In the genomic region with DNA sequence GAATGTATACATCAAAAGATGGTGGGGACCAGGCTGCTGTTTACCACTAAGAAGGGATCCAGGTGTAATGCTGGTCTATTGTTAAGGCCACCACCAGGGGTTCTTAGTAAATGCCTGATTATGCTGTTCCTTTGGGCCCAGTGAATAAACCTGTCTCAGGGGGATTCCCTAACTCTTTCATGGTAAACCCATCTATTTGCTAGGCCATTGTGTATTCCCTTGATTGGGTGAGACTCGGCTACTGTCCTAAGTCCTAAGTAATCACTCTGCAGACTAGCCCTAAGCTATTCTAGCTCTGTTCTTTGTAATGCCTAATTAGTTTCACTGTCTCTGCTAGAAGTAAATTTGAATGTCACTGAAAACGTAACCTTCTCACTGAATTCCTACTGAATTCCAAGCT, we compare ENCODE assay signal across 41 mouse cellular contexts. TPM values are rescaled to one million over a fixed set of nuclear protein-coding genes. Genes with fewer than 3 reads are reported as not detected.
"Had no signal": no experiment of that assay in that cellular context is flagged by ENCODE, and none has a peak within 500 bp of the region (broad histone marks: within the 10 kb centered on the region; RNA-seq: fewer than 3 reads in every experiment).

No protein-coding gene starts in this region.

- H3K36me3 ChIP-seq: heart, embryonic 13.5 days; heart, embryonic 15.5 days; hindbrain, embryonic 10.5 days; hindbrain, embryonic 12.5 days; intestine, embryonic 15.5 days; limb, embryonic 10.5 days; limb, embryonic 12.5 days; liver, embryonic 13.5 days; liver, embryonic 15.5 days had no signal

- H3K9ac ChIP-seq: heart, embryonic 13.5 days; heart, embryonic 15.5 days; hindbrain, embryonic 12.5 days; hindbrain, embryonic 14.5 days; intestine, embryonic 15.5 days; limb, embryonic 12.5 days; liver, embryonic 13.5 days; liver, embryonic 15.5 days had no signal

- H3K27me3 ChIP-seq: heart, embryonic 13.5 days; heart, embryonic 15.5 days; hindbrain, embryonic 12.5 days; intestine, embryonic 15.5 days; limb, embryonic 12.5 days; liver, embryonic 13.5 days; liver, embryonic 15.5 days had no signal

- H3K4me3 ChIP-seq: heart, adult 2 months; heart, embryonic 13.5 days; heart, embryonic 15.5 days; hindbrain, embryonic 10.5 days; hindbrain, embryonic 12.5 days; intestine, embryonic 15.5 days; left cerebral cortex, adult 2 months; limb, embryonic 10.5 days; limb, embryonic 12.5 days; liver, embryonic 13.5 days; liver, embryonic 15.5 days had no signal

- ATAC-seq: hindbrain, embryonic 16.5 days; inflammation-experienced regulatory T-cells, adult 6 months; intestine, embryonic 15.5 days; intestine, postnatal 0 days had no signal

- H3K4me1 ChIP-seq: heart, embryonic 13.5 days; heart, embryonic 15.5 days; hindbrain, embryonic 10.5 days; hindbrain, embryonic 12.5 days; intestine, embryonic 15.5 days; limb, embryonic 10.5 days; limb, embryonic 12.5 days; liver, embryonic 13.5 days; liver, embryonic 15.5 days had no signal

- H3K27ac ChIP-seq: heart, adult 2 months; heart, embryonic 13.5 days; heart, embryonic 15.5 days; hindbrain, embryonic 10.5 days; hindbrain, embryonic 12.5 days; hindbrain, embryonic 14.5 days; intestine, embryonic 15.5 days; kidney, postnatal 0 days; left cerebral cortex, adult 2 months; limb, embryonic 10.5 days; limb, embryonic 12.5 days; liver, embryonic 13.5 days; liver, embryonic 15.5 days had no signal

- H3K4me2 ChIP-seq: heart, embryonic 11.5 days; heart, embryonic 13.5 days; heart, embryonic 15.5 days; hindbrain, embryonic 12.5 days; hindbrain, embryonic 14.5 days; intestine, embryonic 15.5 days; limb, embryonic 12.5 days; liver, embryonic 11.5 days; liver, embryonic 13.5 days; liver, embryonic 15.5 days had no signal

- DNase-seq: gastrocnemius, postnatal 14 days; gastrocnemius, postnatal 36 days; heart, adult 11 months; heart, adult 2 months; heart, postnatal 14 days; heart, postnatal 36 days; kidney, adult 18-20 months; kidney, adult 8-10 months; kidney, postnatal 14 days; kidney, postnatal 36 days; layer of hippocampus, adult 9-11 months; liver; liver, embryonic 13.5 days had no signal

- H3K9me3 ChIP-seq: heart, embryonic 13.5 days; heart, embryonic 15.5 days; hindbrain, embryonic 12.5 days; intestine, embryonic 15.5 days; limb, embryonic 10.5 days; limb, embryonic 12.5 days; liver, embryonic 13.5 days; liver, embryonic 15.5 days had no signal

RNA-seq across cellular contexts. Expression of gene Gm4985, which starts 4.6 kb away (rescaled TPM):
- total RNA-seq: gastrocnemius, adult 18-20 months; gastrocnemius, adult 8-10 months; gastrocnemius, postnatal 14 days; gastrocnemius, postnatal 36 days; heart, adult 2 months; heart, postnatal 14 days; heart, postnatal 36 days; layer of hippocampus, adult 18-20 months; layer of hippocampus, adult 8-10 months; layer of hippocampus, postnatal 14 days; left cerebral cortex, adult 2 months; left cerebral cortex, postnatal 14 days; left cerebral cortex, postnatal 36 days had no signal
- polyA plus RNA-seq: gonadal fat pad, adult 2 months; heart, adult 2 months; heart, embryonic 11.5 days; heart, embryonic 13.5 days; heart, embryonic 15.5 days; heart, postnatal 0 days; hindbrain, embryonic 10.5 days; hindbrain, embryonic 12.5 days; hindbrain, embryonic 14.5 days; hindbrain, embryonic 16.5 days; inflammation-experienced regulatory T-cells, adult 6 months; intestine, embryonic 15.5 days; intestine, postnatal 0 days; kidney, embryonic 14.5 days; kidney, postnatal 0 days; large intestine, adult 2 months; limb, embryonic 10.5 days; limb, embryonic 12.5 days; limb, embryonic 14.5 days; liver, embryonic 11.5 days; liver, embryonic 13.5 days; liver, embryonic 15.5 days had no signal
